In genomic region chr2:51986157-51986556, GRCm38 (mm10) we compare ENCODE assay signal across 11 mouse cellular contexts.
"Had no signal": no experiment of that assay in that cellular context is flagged by ENCODE, and none has a peak within 500 bp of the region (broad histone marks: within the 10 kb centered on the region; RNA-seq: fewer than 3 reads in every experiment).

No protein-coding gene starts in this region.

- H3K36me3 ChIP-seq: limb, embryonic 15.5 days; liver, embryonic 12.5 days; lung, embryonic 15.5 days; midbrain, embryonic 13.5 days; neural tube, embryonic 15.5 days had no signal

- H3K9me3 ChIP-seq: limb, embryonic 15.5 days; liver, embryonic 12.5 days; lung, embryonic 15.5 days; midbrain, embryonic 13.5 days; neural tube, embryonic 15.5 days had no signal

- H3K4me1 ChIP-seq: midbrain, embryonic 13.5 days had no signal

- H3K4me3 ChIP-seq: limb, embryonic 15.5 days; liver, embryonic 12.5 days; lung, embryonic 15.5 days; midbrain, embryonic 13.5 days; neural tube, embryonic 15.5 days had no signal

- H3K27ac ChIP-seq: limb, embryonic 15.5 days; liver, embryonic 12.5 days; lung, embryonic 15.5 days; midbrain, embryonic 13.5 days; neural tube, embryonic 15.5 days; stomach, postnatal 0 days had no signal

- H3K27me3 ChIP-seq: limb, embryonic 15.5 days; liver, embryonic 12.5 days; lung, embryonic 15.5 days; midbrain, embryonic 13.5 days; neural tube, embryonic 15.5 days had no signal

- DNase-seq: kidney, postnatal 36 days; layer of hippocampus, adult 9-11 months; layer of hippocampus, postnatal 36 days; thymus, adult 2 months; thymus, postnatal 25 days had no signal

- H3K4me2 ChIP-seq: limb, embryonic 15.5 days; liver, embryonic 12.5 days; lung, embryonic 15.5 days; midbrain, embryonic 13.5 days; neural tube, embryonic 15.5 days had no signal

- ATAC-seq: liver, embryonic 12.5 days; midbrain, embryonic 13.5 days had no signal

- H3K9ac ChIP-seq: limb, embryonic 15.5 days; liver, embryonic 12.5 days; lung, embryonic 15.5 days; midbrain, embryonic 13.5 days; neural tube, embryonic 15.5 days had no signal
